Mouse (Mus musculus): ENCODE measurements around the gene Erh.

The Erh gene

GRCm38 (mm10) chr12:80615371-80616257 lies 28.5 kb downstream of the Erh start:
- no peak for DNase-seq (ENCODE audit: low spot score in 2 of 2)

- no peak for DNase-seq (ENCODE audit: low spot score in 2 of 2)
Measured at GRCm38 (mm10) chr12:80612113-80612791, 31.9 kb downstream of the Erh start.

GRCm38 (mm10) chr12:80609928-80610327 lies 34.2 kb downstream of the Erh start:
- no peak for DNase-seq (ENCODE audit: low spot score in 2 of 2)

GRCm38 (mm10) chr12:80608576-80608975 lies 35.6 kb downstream of the Erh start:
- no peak for DNase-seq (ENCODE audit: low spot score in 2 of 2)

GRCm38 (mm10) chr12:80604218-80604617 lies 39.9 kb downstream of the Erh start:
- no peak for DNase-seq (ENCODE audit: low spot score in 2 of 2)

GRCm38 (mm10) chr12:80603566-80603965 lies 40.6 kb downstream of the Erh start:
- DNase-seq (ENCODE audit: low spot score in 2 of 2), result peak in 1 of 2 experiments; percentile 17

- no peak for DNase-seq (ENCODE audit: low spot score in 2 of 2)
Measured at GRCm38 (mm10) chr12:80602432-80602831, 41.7 kb downstream of the Erh start.

- DNase-seq (ENCODE audit: low spot score in 2 of 2), result no peak
Measured at GRCm38 (mm10) chr12:80601597-80602269, 42.4 kb downstream of the Erh start.

GRCm38 (mm10) chr12:80598756-80599155 lies 45.4 kb downstream of the Erh start:
- DNase-seq (ENCODE audit: low spot score in 2 of 2), result no peak

- no peak for DNase-seq (ENCODE audit: low spot score in 2 of 2)
Measured at GRCm38 (mm10) chr12:80598236-80598635, 45.9 kb downstream of the Erh start.

GRCm38 (mm10) chr12:80595968-80596367 lies 48.2 kb downstream of the Erh start:
- DNase-seq (ENCODE audit: low spot score in 2 of 2), result no peak

GRCm38 (mm10) chr12:80595566-80595965 lies 48.6 kb downstream of the Erh start:
- no peak for DNase-seq (ENCODE audit: low spot score in 2 of 2)

- DNase-seq (ENCODE audit: low spot score in 2 of 2), result no peak
Measured at GRCm38 (mm10) chr12:80594781-80595180, 49.4 kb downstream of the Erh start.

- DNase-seq (ENCODE audit: low spot score in 2 of 2), result peak in 1 of 2 experiments; percentile 25
Measured at GRCm38 (mm10) chr12:80594141-80594540, 50.0 kb downstream of the Erh start.

- no peak for DNase-seq (ENCODE audit: low spot score in 2 of 2)
Measured at GRCm38 (mm10) chr12:80584973-80585372, 59.2 kb downstream of the Erh start.

Measured in spleen, postnatal 4 days (tissue).